Mouse (Mus musculus) adrenal gland, postnatal 4 days (tissue): Measurements from ENCODE around the gene Amfr. TPM values are rescaled to one million over a fixed set of nuclear protein-coding genes. Genes with fewer than 3 reads are reported as not detected.

ENCODE experiments used
- DNase-seq, 2 experiments: peaks; one replicate each; pipeline ENCODE4 v3.0.0; 2021 to 2022; ENCODE audit warnings: low spot score in 2 of 2, mixed read lengths in 2 of 2
- total RNA-seq, 2 experiments: library from RNA; stranded (reverse); gene quantifications; 2 replicates each; pipeline ENCODE4 v1.2.3; 2021

The Amfr gene
- total RNA-seq, 2 experiments from 2014 or later, result 142 to 152 TPM

GRCm38 (mm10) chr8:93983827-93984226 lies 28.8 kb downstream of the Amfr start:
- no peak for DNase-seq

GRCm38 (mm10) chr8:93981679-93982215 lies 30.9 kb downstream of the Amfr start:
- DNase-seq, result no peak

- DNase-seq, result no peak
Measured at GRCm38 (mm10) chr8:93980141-93980540, 32.5 kb downstream of the Amfr start.

GRCm38 (mm10) chr8:93976446-93977211 lies 36.0 kb downstream of the Amfr start:
- no peak for DNase-seq

GRCm38 (mm10) chr8:93975358-93975757 lies 37.3 kb downstream of the Amfr start:
- DNase-seq, result no peak

- DNase-seq, result no peak
Measured at GRCm38 (mm10) chr8:93974602-93975186, 37.9 kb downstream of the Amfr start.

- DNase-seq, result no peak
Measured at GRCm38 (mm10) chr8:93973831-93974375, 38.7 kb downstream of the Amfr start.

GRCm38 (mm10) chr8:93972971-93973734 lies 39.5 kb downstream of the Amfr start:
- no peak for DNase-seq

GRCm38 (mm10) chr8:93972211-93972610 lies 40.4 kb downstream of the Amfr start:
- DNase-seq, result no peak

GRCm38 (mm10) chr8:93971451-93971850 lies 41.2 kb downstream of the Amfr start:
- no peak for DNase-seq

GRCm38 (mm10) chr8:93969626-93970340 lies 42.9 kb downstream of the Amfr start:
- DNase-seq, result no peak

GRCm38 (mm10) chr8:93968293-93968692 lies 44.3 kb downstream of the Amfr start:
- no peak for DNase-seq

- DNase-seq, result no peak
Measured at GRCm38 (mm10) chr8:93960909-93961308, 51.7 kb downstream of the Amfr start.

GRCm38 (mm10) chr8:93958402-93958801 lies 54.2 kb downstream of the Amfr start:
- DNase-seq, result no peak

GRCm38 (mm10) chr8:93952511-93952910 lies 60.1 kb downstream of the Amfr start:
- DNase-seq, result no peak

GRCm38 (mm10) chr8:93950133-93950532 lies 62.5 kb downstream of the Amfr start:
- no peak for DNase-seq

- no peak for DNase-seq
Measured at GRCm38 (mm10) chr8:93946397-93946796, 66.2 kb downstream of the Amfr start.

- DNase-seq, result no peak
Measured at GRCm38 (mm10) chr8:93945781-93946180, 66.9 kb downstream of the Amfr start.

GRCm38 (mm10) chr8:93941636-93942054 lies 71.0 kb downstream of the Amfr start:
- no peak for DNase-seq

GRCm38 (mm10) chr8:93940542-93941423 lies 71.9 kb downstream of the Amfr start:
- DNase-seq, result no peak
